Mouse (Mus musculus): ENCODE data around the gene Dusp18. TPM values are rescaled to one million over a fixed set of nuclear protein-coding genes. Genes with fewer than 3 reads are reported as not detected.

The Dusp18 gene
- polyA plus RNA-seq, 1 experiment from 2014 or later: 9.5 TPM

DNA sequence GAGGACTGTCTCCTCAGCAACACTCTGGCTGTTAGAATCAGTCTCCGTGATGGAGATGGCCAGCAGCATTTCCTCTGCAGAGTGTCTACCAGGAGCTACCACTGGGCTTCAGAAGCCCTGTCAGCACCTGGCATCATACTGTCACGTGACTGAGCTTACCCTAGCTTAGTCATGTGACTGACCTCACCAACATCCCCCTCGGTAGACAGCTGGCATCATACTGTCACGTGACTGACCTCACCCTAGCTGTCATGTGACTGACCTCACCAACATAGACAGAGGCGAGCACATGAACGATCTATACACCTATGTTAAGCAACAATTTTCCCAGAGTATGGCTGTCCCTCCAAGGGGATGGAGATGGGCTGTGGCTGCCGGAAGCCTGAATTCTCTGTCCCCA, 16.4 kb upstream of the Dusp18 start:
- no peaks in the 10 kb centered on the region for H3K27me3 ChIP-seq (ENCODE audit: control insufficient read depth, insufficient read depth, low read length)
- no peak overlapping the region for H3K4me3 ChIP-seq (replicated peaks; ENCODE audit: low read length)

GRCm38 (mm10) chr11:3879836-3880235, 15.2 kb upstream of the Dusp18 start:
- H3K27me3 ChIP-seq (ENCODE audit: control insufficient read depth, insufficient read depth, low read length): no peaks in the 10 kb centered on the region
- H3K27ac ChIP-seq (ENCODE audit: low read length): no peak overlapping the region
- H3K4me1 ChIP-seq (ENCODE audit: control insufficient read depth, insufficient read depth, low read length): no peaks in the 10 kb centered on the region
- ATAC-seq (ENCODE audit: insufficient read depth, low FRiP score): no peak
- H3K4me3 ChIP-seq (replicated peaks; ENCODE audit: low read length): no peak overlapping the region
- no peaks in the 10 kb centered on the region for H3K9me3 ChIP-seq (replicated peaks; ENCODE audit: control insufficient read depth, low read length)
- 37% methylated on average over 2 of the region's 2 CpGs for WGBS
- no peak overlapping the region for H3K9ac ChIP-seq (ENCODE audit: low read length)
- H3K4me2 ChIP-seq (ENCODE audit: low read depth, low read length): no peak overlapping the region
- H3K36me3 ChIP-seq (ENCODE audit: control insufficient read depth, insufficient read depth, low read length): no peaks in the 10 kb centered on the region

More for the DNA sequence above, 16.4 kb upstream of the Dusp18 start:
- Histone ChIP-seq H3K9me3 (replicated peaks; ENCODE audit: control insufficient read depth, low read length) (no peaks in the 10 kb centered on the region), H3K4me1 (ENCODE audit: control insufficient read depth, insufficient read depth, low read length) (no peaks in the 10 kb centered on the region), H3K9ac (ENCODE audit: low read length) (no peak overlapping the region), H3K36me3 (ENCODE audit: control insufficient read depth, insufficient read depth, low read length) (no peaks in the 10 kb centered on the region), H3K27ac (ENCODE audit: low read length) (no peak overlapping the region), H3K4me2 (ENCODE audit: low read depth, low read length) (no peak overlapping the region)
- 74% methylated on average over 7 of the region's 7 CpGs for WGBS
- ATAC-seq (ENCODE audit: insufficient read depth, low FRiP score): no peak

- Histone ChIP-seq H3K9ac (ENCODE audit: low read length) (no peak overlapping the region), H3K4me3 (replicated peaks; ENCODE audit: low read length) (no peak overlapping the region), H3K4me2 (ENCODE audit: low read depth, low read length) (no peak overlapping the region), H3K27ac (ENCODE audit: low read length) (no peak overlapping the region), H3K36me3 (ENCODE audit: control insufficient read depth, insufficient read depth, low read length) (no peaks in the 10 kb centered on the region), H3K9me3 (replicated peaks; ENCODE audit: control insufficient read depth, low read length) (no peaks in the 10 kb centered on the region), H3K27me3 (ENCODE audit: control insufficient read depth, insufficient read depth, low read length) (no peaks in the 10 kb centered on the region), H3K4me1 (ENCODE audit: control insufficient read depth, insufficient read depth, low read length) (0 out of 2 replicates have a peak, but pooled peaks cover 2% of the 10 kb centered on the region)
- 83% methylated on average over 3 of the region's 3 CpGs for WGBS
- ATAC-seq (ENCODE audit: insufficient read depth, low FRiP score): no peak
Observed at GRCm38 (mm10) chr11:3883711-3884110, 11.3 kb upstream of the Dusp18 start.

GRCm38 (mm10) chr11:3887331-3887730, 7.7 kb upstream of the Dusp18 start:
- 59% methylated on average over 5 of the region's 5 CpGs for WGBS
- H3K27me3 ChIP-seq (ENCODE audit: control insufficient read depth, insufficient read depth, low read length): no peaks in the 10 kb centered on the region; the same call in 1 of the 2 replicates
- no peaks in the 10 kb centered on the region for H3K36me3 ChIP-seq (ENCODE audit: control insufficient read depth, insufficient read depth, low read length)

DNA sequence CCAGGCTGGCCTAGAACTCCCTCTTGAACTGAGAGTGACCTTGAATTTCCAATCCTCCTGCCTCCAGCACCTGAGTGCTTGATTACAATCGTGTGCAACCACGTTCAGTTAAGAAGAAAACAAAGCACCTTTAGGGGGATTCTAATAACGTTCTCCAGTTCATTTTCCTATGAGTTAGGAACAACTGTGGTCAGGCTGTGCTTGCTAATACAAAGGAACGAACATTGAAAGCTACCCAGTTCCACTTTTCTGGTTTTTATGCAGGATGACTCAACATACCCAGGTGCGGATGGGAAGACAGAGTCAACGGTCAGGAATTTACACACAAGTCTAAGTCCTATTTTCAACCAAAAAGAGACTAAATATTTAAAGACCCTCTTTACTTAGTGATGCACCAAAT, 1.1 kb upstream of the Dusp18 start:
- H3K4me3 ChIP-seq (replicated peaks; ENCODE audit: low read length): no peak overlapping the region
- peak overlapping the region; percentile 89; the same call in 1 of the 2 replicates for H3K4me2 ChIP-seq (ENCODE audit: low read depth, low read length)
- no peaks in the 10 kb centered on the region for H3K4me1 ChIP-seq (ENCODE audit: control insufficient read depth, insufficient read depth, low read length)
- H3K27me3 ChIP-seq (ENCODE audit: control insufficient read depth, insufficient read depth, low read length): no peaks in the 10 kb centered on the region; the same call in 1 of the 2 replicates
- no peak overlapping the region for H3K9ac ChIP-seq (ENCODE audit: low read length)
- no peak overlapping the region for H3K27ac ChIP-seq (ENCODE audit: low read length)
- H3K36me3 ChIP-seq (ENCODE audit: control insufficient read depth, insufficient read depth, low read length): no peaks in the 10 kb centered on the region
- ATAC-seq (ENCODE audit: insufficient read depth, low FRiP score): no peak
- 74% methylated on average over 6 of the region's 6 CpGs for WGBS
- no peaks in the 10 kb centered on the region for H3K9me3 ChIP-seq (replicated peaks; ENCODE audit: control insufficient read depth, low read length)

More at GRCm38 (mm10) chr11:3887331-3887730, 7.7 kb upstream of the Dusp18 start:
- Histone ChIP-seq H3K4me1 (ENCODE audit: control insufficient read depth, insufficient read depth, low read length) (0 out of 2 replicates have a peak, but pooled peaks cover 2% of the 10 kb centered on the region), H3K4me3 (replicated peaks; ENCODE audit: low read length) (no peak overlapping the region), H3K9ac (ENCODE audit: low read length) (no peak overlapping the region), H3K9me3 (replicated peaks; ENCODE audit: control insufficient read depth, low read length) (no peaks in the 10 kb centered on the region), H3K4me2 (ENCODE audit: low read depth, low read length) (no peak overlapping the region), H3K27ac (ENCODE audit: low read length) (no peak overlapping the region)
- ATAC-seq (ENCODE audit: insufficient read depth, low FRiP score): peak; percentile 25; the same call in 1 of the 2 replicates

DNA sequence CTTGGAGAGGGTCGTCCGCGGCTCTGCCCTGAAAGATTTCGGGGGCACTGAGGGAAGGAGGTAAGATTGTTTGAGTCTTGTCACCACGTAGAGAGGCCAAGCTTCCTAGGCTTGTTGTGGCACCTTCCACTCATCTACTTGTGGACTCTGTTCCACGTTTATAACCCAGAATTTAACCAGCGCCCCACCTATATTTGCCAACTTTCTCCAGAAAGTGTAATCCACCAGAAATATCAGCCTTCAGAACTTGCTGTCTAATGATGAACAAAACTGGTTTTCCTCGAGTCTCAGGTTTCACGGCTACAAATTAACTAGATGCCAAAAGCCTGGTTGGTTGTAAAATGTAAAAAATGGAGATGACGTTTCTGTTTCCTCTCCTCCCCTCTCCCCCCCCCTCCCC, 418 bp downstream of the Dusp18 start:
- no peaks in the 10 kb centered on the region for H3K4me1 ChIP-seq (ENCODE audit: control insufficient read depth, insufficient read depth, low read length)
- H3K9ac ChIP-seq (ENCODE audit: low read length): peak overlapping the region; percentile 75
- no peaks in the 10 kb centered on the region for H3K36me3 ChIP-seq (ENCODE audit: control insufficient read depth, insufficient read depth, low read length)
- H3K27me3 ChIP-seq (ENCODE audit: control insufficient read depth, insufficient read depth, low read length): no peaks in the 10 kb centered on the region
- no peaks in the 10 kb centered on the region for H3K9me3 ChIP-seq (replicated peaks; ENCODE audit: control insufficient read depth, low read length)
- ATAC-seq (ENCODE audit: insufficient read depth, low FRiP score): peak; percentile 26; the same call in 1 of the 2 replicates
- 2% methylated on average over 10 of the region's 10 CpGs for WGBS
- H3K4me3 ChIP-seq (replicated peaks; ENCODE audit: low read length): peak overlapping the region; percentile 56
- peak overlapping the region; percentile 89 for H3K4me2 ChIP-seq (ENCODE audit: low read depth, low read length)
- H3K27ac ChIP-seq (ENCODE audit: low read length): peak overlapping the region; percentile 90

- no peak overlapping the region for H3K27ac ChIP-seq (ENCODE audit: low read length)
- H3K4me1 ChIP-seq (ENCODE audit: control insufficient read depth, insufficient read depth, low read length): no peaks in the 10 kb centered on the region
Observed at GRCm38 (mm10) chr11:3895933-3896332, 893 bp downstream of the Dusp18 start.

DNA sequence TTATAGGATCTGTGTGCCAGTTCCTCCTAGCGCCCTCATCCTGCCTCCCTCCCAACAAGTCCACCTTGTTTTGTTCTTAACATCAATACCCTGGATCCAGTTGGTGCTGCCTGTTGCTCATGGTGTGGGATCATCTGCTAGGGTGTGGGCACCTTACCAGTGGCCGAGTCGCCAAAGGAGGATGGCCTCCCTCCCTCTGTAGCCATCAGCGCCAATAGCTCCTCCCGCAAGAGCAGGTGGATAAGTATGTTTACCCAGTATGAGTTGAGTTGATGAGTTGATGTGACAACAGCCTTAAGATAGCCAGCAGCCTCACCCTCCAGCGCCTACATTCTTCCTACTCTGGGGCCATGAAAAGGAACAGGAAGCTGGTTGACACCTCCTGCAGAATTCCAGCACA, 5.3 kb downstream of the Dusp18 start:
- Histone ChIP-seq H3K27me3 (ENCODE audit: control insufficient read depth, insufficient read depth, low read length) (no peaks in the 10 kb centered on the region), H3K27ac (ENCODE audit: low read length) (no peak overlapping the region), H3K9ac (ENCODE audit: low read length) (no peak overlapping the region), H3K4me2 (ENCODE audit: low read depth, low read length) (no peak overlapping the region), H3K9me3 (replicated peaks; ENCODE audit: control insufficient read depth, low read length) (no peaks in the 10 kb centered on the region), H3K36me3 (ENCODE audit: control insufficient read depth, insufficient read depth, low read length) (no peaks in the 10 kb centered on the region), H3K4me1 (ENCODE audit: control insufficient read depth, insufficient read depth, low read length) (no peaks in the 10 kb centered on the region), H3K4me3 (replicated peaks; ENCODE audit: low read length) (no peak overlapping the region)
- ATAC-seq (ENCODE audit: insufficient read depth, low FRiP score): no peak
- 69% methylated on average over 6 of the region's 6 CpGs for WGBS

More at GRCm38 (mm10) chr11:3895933-3896332, 893 bp downstream of the Dusp18 start:
- Histone ChIP-seq H3K4me3 (replicated peaks; ENCODE audit: low read length) (no peak overlapping the region), H3K9ac (ENCODE audit: low read length) (no peak overlapping the region), H3K36me3 (ENCODE audit: control insufficient read depth, insufficient read depth, low read length) (no peaks in the 10 kb centered on the region), H3K27me3 (ENCODE audit: control insufficient read depth, insufficient read depth, low read length) (no peaks in the 10 kb centered on the region), H3K9me3 (replicated peaks; ENCODE audit: control insufficient read depth, low read length) (no peaks in the 10 kb centered on the region), H3K4me2 (ENCODE audit: low read depth, low read length) (no peak overlapping the region)
- WGBS: 100% methylated on average over 1 of the region's 1 CpGs
- no peak for ATAC-seq (ENCODE audit: insufficient read depth, low FRiP score)

DNA sequence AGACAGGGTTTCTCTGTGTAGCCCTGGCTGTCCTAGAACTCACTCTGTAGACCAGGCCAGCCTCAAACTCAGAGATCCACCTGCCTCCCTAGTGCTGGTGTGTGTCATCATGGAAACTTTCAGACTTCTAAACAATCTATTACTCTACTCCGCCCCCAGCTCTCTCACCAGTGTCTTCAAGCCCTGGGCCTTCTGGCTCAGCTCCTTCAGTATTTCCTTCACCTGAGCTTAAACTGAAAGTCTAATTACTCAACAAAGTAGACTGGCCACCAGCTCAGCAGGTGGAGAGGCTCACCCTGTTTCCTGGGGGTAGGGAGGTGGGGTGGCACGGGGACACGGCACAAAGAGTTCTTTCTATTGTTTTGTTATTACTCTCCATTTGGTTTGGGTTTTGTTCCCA, 7.5 kb downstream of the Dusp18 start:
- WGBS: 79% methylated on average over 3 of the region's 3 CpGs
- H3K4me3 ChIP-seq (replicated peaks; ENCODE audit: low read length): no peak overlapping the region
- no peaks in the 10 kb centered on the region for H3K36me3 ChIP-seq (ENCODE audit: control insufficient read depth, insufficient read depth, low read length)
- H3K4me2 ChIP-seq (ENCODE audit: low read depth, low read length): no peak overlapping the region
- no peak overlapping the region for H3K27ac ChIP-seq (ENCODE audit: low read length)
- H3K9me3 ChIP-seq (replicated peaks; ENCODE audit: control insufficient read depth, low read length): no peaks in the 10 kb centered on the region
- no peaks in the 10 kb centered on the region for H3K27me3 ChIP-seq (ENCODE audit: control insufficient read depth, insufficient read depth, low read length)
- no peaks in the 10 kb centered on the region for H3K4me1 ChIP-seq (ENCODE audit: control insufficient read depth, insufficient read depth, low read length)
- ATAC-seq (ENCODE audit: insufficient read depth, low FRiP score): no peak
- H3K9ac ChIP-seq (ENCODE audit: low read length): no peak overlapping the region

All from stomach, embryonic 16.5 days (tissue).